Mouse (Mus musculus): ENCODE measurements around the gene E030030I06Rik.
A peak's percentile ranks its signal among the peaks of the same experiment; 100 is the strongest.
"Not testable (repeated sequence)": the region's sequence is repeated elsewhere in the genome, so short reads cannot be mapped to it uniquely, and the experiment has no call there.

Gene E030030I06Rik

GRCm38 (mm10) chr10:22151863-22152640 is 3.0 kb upstream of the E030030I06Rik start:
- DNase-seq: not testable (repeated sequence)

- peak; percentile 38 to 49 for DNase-seq
Measured at GRCm38 (mm10) chr10:22151056-22151862, 2.2 kb upstream of the E030030I06Rik start.

GRCm38 (mm10) chr10:22150593-22150992 is 1.5 kb upstream of the E030030I06Rik start:
- DNase-seq: peak; percentile 46 to 57

- DNase-seq: peak; percentile 52 to 59
Measured at GRCm38 (mm10) chr10:22149691-22150465, 808 bp upstream of the E030030I06Rik start.

GRCm38 (mm10) chr10:22148441-22149072 is 513 bp downstream of the E030030I06Rik start:
- DNase-seq: peak; percentile 82 to 89

- no peak for DNase-seq
Measured at GRCm38 (mm10) chr10:22142926-22143325, 6.1 kb downstream of the E030030I06Rik start.

GRCm38 (mm10) chr10:22142194-22142593 is 6.9 kb downstream of the E030030I06Rik start:
- peak; percentile 9 to 19 for DNase-seq

GRCm38 (mm10) chr10:22140665-22141280 is 8.3 kb downstream of the E030030I06Rik start:
- DNase-seq: peak; percentile 88 to 92

GRCm38 (mm10) chr10:22074531-22074930 is 74.5 kb downstream of the E030030I06Rik start:
- no peak for DNase-seq

- peak; percentile 16 for DNase-seq
Measured at GRCm38 (mm10) chr10:22072739-22073138, 76.3 kb downstream of the E030030I06Rik start.

GRCm38 (mm10) chr10:22070576-22070975 is 78.5 kb downstream of the E030030I06Rik start:
- peak; percentile 54 to 61 for DNase-seq

GRCm38 (mm10) chr10:22070168-22070567 is 78.9 kb downstream of the E030030I06Rik start:
- DNase-seq: no peak

- not testable (repeated sequence) for DNase-seq
Measured at GRCm38 (mm10) chr10:22067979-22068378, 81.1 kb downstream of the E030030I06Rik start, which contains the start of gene 4930444G20Rik. Gene 4930444G20Rik, minus strand, starts transcription at chr10:22068079.

Data from kidney, postnatal 4 days (tissue).